Mouse (Mus musculus): ENCODE measurements at regions not wholly inside any gene's neighbourhood (a gene's known extent, or its start where the extent isn't known, plus 50 kb on each side); places are given as distances from the start of the nearest gene placed in this dataset.

- no peak for TF ChIP-seq ETS1 (conservative IDR thresholded peaks at IDR 0.05; ENCODE audit: low read depth, low read length)
- no peak for TF ChIP-seq JUND (conservative IDR thresholded peaks at IDR 0.05; ENCODE audit: low read depth, low read length)
These were observed 263.0 kb upstream of the Ppargc1a start for GRCm38 (mm10) chr5:51830551-51830950.
